Mouse (Mus musculus) adrenal gland, postnatal 36 days (tissue): Measurements from ENCODE around the gene Srp54c. TPM values are rescaled to one million over a fixed set of nuclear protein-coding genes. Genes with fewer than 3 reads are reported as not detected.
"Not testable (repeated sequence)": the region's sequence is repeated elsewhere in the genome, so short reads cannot be mapped to it uniquely, and the experiment has no call there.

Experiments
- DNase-seq, 2 experiments: peaks; one replicate each; pipeline ENCODE4 v3.0.0; 2021; ENCODE audit warnings: mixed read lengths in 1 of 2
- long read RNA-seq, 2 experiments: library from polyadenylated mRNA; stranded (forward); transcript quantifications; one replicate each; pipeline ENCODE4 v2.0.0; 2021; ENCODE audit warnings: borderline sequencing depth in 2 of 2
- total RNA-seq, 2 experiments: library from RNA; stranded (reverse); gene quantifications; 2 replicates each; pipeline ENCODE4 v1.2.3; 2021

The Srp54c gene
- total RNA-seq, result 10 to 100 TPM; 43.1 to 66.4 TPM
- long read RNA-seq, experiment 1, transcript Srp54c-202 (16 exons, 3,642 nt), result major isoform, 66 of 80 reads
- long read RNA-seq, experiment 1, partial matches to known transcripts, result 6 of 80 reads
- long read RNA-seq, experiment 1, other reads (novel, unspliced or antisense), result 8 of 80 reads
- long read RNA-seq, experiment 2, partial matches to known transcripts, result 0 of 7 reads
- long read RNA-seq, experiment 2, other reads (novel, unspliced or antisense), result 6 of 7 reads

DNA sequence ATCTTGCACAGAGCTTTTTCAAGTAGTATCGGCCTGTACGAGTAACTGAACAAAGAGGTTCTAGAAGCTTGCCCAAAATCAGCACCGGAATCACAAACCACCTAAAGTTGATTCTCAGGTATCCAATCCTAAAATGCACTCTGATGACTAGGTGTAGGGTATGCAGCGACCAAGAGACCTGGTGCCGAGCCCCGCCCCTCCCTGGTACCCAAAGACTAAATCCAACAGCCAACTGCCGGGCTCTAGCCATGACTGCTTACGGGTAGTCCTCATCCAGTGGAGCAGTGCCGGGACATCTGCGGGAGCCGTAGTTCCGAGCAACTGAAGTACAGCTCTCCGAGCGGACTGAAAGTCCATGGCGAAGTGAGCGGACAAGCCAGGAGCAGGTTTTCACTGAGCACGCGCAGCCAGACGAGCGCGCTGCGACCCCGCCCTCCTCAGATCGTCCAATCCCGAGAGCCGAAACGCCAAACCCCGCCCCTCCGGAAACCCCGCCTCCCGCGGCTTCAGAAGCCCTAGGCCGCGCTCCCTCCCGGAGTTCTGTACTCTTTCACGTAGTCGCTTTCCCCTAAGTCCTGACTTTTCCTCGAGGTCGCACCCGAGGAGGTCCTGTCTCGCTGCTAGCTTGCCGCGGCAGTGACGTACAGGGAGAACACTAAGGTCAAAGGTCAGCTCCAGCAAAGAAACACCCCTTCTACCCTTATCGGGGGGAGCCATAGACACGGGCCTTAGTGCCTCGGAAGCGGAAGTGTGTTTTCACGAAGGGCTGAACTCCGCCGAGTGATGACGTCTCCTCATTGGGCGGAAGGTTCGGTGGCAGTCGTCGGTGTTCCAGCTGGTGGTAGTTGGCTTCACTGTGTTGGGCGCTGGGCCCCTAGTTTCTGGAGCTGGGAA is at the start of gene Srp54c:
Gene Srp54c (plus strand): TSS at position 543 of the 894 bp plus-strand sequence.
- DNase-seq, result not testable (repeated sequence)

DNA sequence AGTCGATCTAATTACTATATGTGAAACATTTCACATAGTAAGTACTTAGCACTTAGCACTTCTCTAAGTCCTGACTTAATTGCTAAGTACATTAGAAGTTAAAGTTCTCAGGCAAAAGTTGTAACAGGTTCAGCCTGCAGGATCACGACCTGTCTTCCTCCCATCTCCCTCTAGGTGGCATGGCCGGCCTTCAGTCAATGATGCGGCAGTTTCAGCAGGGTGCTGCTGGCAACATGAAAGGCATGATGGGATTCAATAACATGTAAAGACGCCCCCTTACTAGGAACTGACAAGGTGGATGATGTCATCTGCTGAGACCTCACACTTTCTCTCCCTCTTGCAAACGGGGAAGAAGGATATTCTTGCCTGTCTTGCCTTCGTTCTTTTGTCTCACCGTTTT is 42.3 kb upstream of the Srp54c start:
- not testable (repeated sequence) for DNase-seq

DNA sequence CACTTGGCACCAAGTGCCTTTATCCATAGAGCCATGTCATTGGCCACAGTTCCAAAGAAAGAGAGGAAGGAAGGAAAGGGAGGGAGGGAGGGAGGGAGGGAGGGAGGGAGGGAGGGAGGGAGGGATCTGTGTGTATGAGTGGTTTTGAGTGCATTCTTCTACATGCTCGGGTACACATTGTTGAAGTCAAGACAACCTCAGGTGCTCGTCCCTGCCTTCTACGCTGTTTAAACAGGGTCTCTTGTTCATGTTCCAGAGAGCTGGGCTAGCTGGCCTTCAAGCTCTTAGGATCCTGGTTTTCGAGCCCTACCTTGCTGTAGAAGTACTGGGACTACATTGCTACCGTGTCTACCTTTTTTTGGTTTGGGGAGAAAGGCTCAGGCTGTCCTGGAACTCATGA is 40.8 kb upstream of the Srp54c start:
- not testable (repeated sequence) for DNase-seq

- DNase-seq, result not testable (repeated sequence)
These were observed 30.7 kb upstream of the Srp54c start, which contains the start of gene 1700047I17Rik2 for GRCm38 (mm10) chr12:55199306-55199705. TSS of gene 1700047I17Rik2 (plus strand) at chr12:55199592.

GRCm38 (mm10) chr12:55199799-55200198 is 30.2 kb upstream of the Srp54c start:
- DNase-seq, result not testable (repeated sequence)

DNA sequence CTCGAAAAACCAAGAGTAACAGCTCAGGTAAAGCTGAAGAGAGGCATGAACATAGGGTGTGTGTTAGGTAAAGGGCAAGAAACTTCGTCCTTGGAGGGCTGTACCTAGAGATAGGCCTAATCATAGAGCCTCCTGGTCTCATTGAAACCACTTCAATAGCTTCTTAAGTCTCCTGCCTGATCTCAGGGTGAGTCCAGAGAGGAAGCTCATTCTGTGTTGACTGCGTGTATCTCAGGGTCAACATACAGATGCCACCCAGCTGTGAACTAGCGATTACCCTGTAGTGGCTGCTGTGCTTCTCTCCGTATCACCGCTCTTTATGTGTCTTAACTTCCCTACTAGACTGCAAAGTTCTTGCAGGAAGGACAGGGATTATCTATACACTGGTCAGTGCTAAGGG is 17.0 kb upstream of the Srp54c start:
- DNase-seq, result not testable (repeated sequence)

DNA sequence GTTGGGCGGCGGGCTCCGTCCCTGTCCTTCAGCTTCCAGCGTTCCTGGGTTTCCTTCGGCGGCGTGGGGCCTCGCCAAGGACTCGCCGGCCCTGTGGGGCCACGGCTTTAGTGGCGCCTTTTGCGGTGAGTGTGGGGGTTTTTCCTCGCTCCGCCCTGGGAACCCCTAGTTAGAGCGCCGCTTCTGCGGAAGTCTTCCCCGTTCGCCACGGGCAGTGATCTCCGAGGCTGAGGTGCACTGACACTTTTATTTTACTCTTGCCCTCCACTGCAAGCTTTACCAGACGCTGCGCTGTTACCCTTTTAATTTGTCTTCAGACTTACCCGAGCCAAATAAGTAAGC is 523 bp downstream of the Srp54c start:
- peak in 1 of 2 experiments; percentile 1 for DNase-seq

DNA sequence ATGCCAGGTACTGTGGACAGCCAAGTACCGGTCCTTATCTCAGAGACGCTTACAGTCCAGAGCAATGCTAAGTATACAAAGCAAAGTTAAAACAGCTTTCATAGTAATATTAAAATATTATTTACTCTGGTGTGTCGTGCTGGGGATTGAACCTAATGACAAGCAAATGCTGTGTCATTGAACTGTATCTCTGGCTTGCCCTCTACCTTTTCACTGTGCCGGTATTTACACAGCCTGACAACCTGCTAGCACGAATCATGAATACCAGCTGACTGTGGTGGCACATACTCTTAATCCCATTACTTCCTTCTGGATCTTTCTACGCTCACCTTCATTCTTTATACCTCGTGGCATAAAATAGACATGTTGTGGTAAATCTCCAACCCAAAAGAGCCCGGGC is 12.3 kb downstream of the Srp54c start:
- DNase-seq, result not testable (repeated sequence)

GRCm38 (mm10) chr12:55261950-55262349 is 32.0 kb downstream of the Srp54c start:
- DNase-seq, result not testable (repeated sequence)

DNA sequence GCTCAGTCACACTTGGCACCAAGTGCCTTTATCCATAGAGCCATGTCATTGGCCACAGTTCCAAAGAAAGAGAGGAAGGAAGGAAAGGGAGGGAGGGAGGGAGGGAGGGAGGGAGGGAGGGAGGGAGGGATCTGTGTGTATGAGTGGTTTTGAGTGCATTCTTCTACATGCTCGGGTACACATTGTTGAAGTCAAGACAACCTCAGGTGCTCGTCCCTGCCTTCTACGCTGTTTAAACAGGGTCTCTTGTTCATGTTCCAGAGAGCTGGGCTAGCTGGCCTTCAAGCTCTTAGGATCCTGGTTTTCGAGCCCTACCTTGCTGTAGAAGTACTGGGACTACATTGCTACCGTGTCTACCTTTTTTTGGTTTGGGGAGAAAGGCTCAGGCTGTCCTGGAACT is 33.4 kb downstream of the Srp54c start:
- DNase-seq, result not testable (repeated sequence)

- no peak for DNase-seq
These were observed 42.3 kb downstream of the Srp54c start for GRCm38 (mm10) chr12:55272243-55272642.

DNA sequence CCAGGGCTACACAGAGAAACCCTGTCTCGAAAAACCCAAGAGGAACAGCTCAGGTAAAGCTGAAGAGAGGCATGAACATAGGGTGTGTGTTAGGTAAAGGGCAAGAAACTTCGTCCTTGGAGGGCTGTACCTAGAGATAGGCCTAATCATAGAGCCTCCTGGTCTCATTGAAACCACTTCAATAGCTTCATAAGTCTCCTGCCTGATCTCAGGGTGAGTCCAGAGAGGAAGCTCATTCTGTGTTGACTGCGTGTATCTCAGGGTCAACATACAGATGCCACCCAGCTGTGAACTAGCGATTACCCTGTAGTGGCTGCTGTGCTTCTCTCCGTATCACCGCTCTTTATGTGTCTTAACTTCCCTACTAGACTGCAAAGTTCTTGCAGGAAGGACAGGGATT is 47.6 kb downstream of the Srp54c start:
- DNase-seq, result not testable (repeated sequence)

- DNase-seq, result no peak
These were observed 68.1 kb downstream of the Srp54c start for GRCm38 (mm10) chr12:55298112-55298511.

- DNase-seq, result no peak
These were observed 69.4 kb downstream of the Srp54c start, which contains the start of gene 1110008L16Rik for GRCm38 (mm10) chr12:55299336-55299735. TSS of gene 1110008L16Rik (plus strand) at chr12:55299577.

DNA sequence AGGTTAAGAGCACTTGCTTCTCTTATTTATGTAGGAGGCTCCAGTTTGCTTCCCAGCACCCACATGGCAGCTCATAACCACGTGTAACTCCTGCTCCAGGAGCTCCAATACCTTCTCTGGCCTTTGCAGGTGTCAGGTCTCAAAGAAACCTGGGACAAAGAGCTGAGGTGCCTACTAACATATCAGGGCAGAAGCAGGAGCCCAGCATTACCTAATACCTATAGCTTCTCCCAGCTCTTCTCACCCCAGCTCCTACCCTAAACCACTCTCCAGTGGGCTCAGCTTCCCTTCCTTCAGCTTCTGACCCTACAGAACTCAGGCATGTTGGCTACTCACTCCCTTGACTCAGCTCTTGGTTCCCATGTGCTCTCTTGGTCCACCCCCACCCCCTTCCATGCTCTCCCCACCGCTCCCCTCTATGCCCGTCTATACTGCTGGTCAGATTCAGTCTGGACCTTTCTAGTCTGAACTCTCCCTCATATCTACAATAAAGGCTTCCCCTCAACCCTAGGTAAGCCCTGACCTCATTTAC is 70.9 kb downstream of the Srp54c start:
- DNase-seq, result no peak

GRCm38 (mm10) chr12:55301472-55302300 is 71.7 kb downstream of the Srp54c start:
- no peak for DNase-seq

GRCm38 (mm10) chr12:55302485-55303441 is 72.8 kb downstream of the Srp54c start, which contains the start of gene Ppp2r3c:
TSS of gene Ppp2r3c (minus strand) at chr12:55302998.
- peak; percentile 92 to 94 for DNase-seq

DNA sequence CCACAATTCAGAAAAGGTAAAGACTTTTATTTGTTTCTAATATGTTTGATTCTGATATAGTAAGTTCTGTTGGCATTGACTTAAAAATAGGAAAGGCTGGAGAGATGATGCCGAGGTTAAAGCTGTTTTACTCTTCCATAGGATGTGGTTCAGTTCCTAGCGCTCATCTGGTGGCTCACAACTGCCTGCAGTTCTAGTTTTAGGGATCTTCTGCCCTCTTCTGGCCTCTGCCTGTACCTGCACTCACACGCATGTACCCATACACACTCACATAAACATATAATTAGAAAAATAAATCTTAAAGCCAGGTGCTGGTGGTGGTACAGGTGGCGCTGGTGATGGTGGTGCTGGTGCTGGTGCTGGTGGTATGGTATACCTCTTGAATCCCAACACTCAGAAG is 76.4 kb downstream of the Srp54c start:
- DNase-seq, result no peak

GRCm38 (mm10) chr12:55307566-55307965 is 77.6 kb downstream of the Srp54c start:
- no peak for DNase-seq

- no peak for DNase-seq
These were observed 78.8 kb downstream of the Srp54c start for GRCm38 (mm10) chr12:55308731-55309130.

DNA sequence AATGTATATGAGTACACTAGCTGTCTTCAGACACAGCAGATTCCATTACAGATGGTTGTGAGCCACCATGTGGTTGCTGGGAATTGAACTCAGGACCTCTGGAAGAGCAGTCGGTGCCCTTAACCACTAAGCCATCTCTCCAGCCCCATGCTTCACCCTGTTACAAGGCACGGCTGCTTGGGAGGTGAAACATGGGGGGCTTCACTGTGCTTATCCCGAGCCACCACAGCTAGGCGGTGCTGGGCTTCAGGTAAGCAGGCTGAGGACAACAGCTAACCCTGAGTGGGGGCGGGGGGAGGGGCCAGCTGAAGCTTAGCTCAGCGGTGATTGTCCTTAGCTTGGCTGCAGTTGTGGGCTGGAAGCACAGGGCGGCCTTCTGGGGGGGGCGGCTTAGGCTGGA is 79.5 kb downstream of the Srp54c start:
- no peak for DNase-seq
